Mouse (Mus musculus) embryonic fibroblast, embryonic 13.5 days (primary cell): ENCODE results near the gene Mrps27.
A peak's percentile ranks its signal among the peaks of the same experiment; 100 is the strongest.

Experiments used
- CTCF ChIP-seq: IDR thresholded peaks from 2 replicates; pipeline ENCODE4 v1.5.1; 2011; ENCODE audit warnings: mild to moderate bottlenecking, control low read depth, low read length, moderate library complexity, borderline replicate concordance; ENCODE audit not compliant: insufficient read depth
- POLR2A ChIP-seq: IDR thresholded peaks from 2 replicates; pipeline ENCODE4 v1.6.1; 2011; ENCODE audit warnings: low read depth, mild to moderate bottlenecking, control low read depth, low read length, moderate library complexity

GRCm38 (mm10) chr13:99412477-99413080, 68.0 kb downstream of the Mrps27 start:
- no peak for TF ChIP-seq CTCF
- peak; percentile 45 for TF ChIP-seq POLR2A
